Mouse (Mus musculus) heart, postnatal 10 days (tissue): ENCODE measurements around the gene Cabp2. TPM values are rescaled to one million over a fixed set of nuclear protein-coding genes. Genes with fewer than 3 reads are reported as not detected.

Source experiments
- DNase-seq, 2 experiments: peaks; one replicate each; pipeline ENCODE4 v3.0.0; 2021
- intact Hi-C: fragments of 180-260 bp; cut with DNase I; formaldehyde crosslinking; loops from one replicate; pipeline ENCODE4 v1.15.1; 2025
- total RNA-seq, 2 experiments: library from RNA; stranded (reverse); gene quantifications; 2 replicates each; pipeline ENCODE4 v1.2.3; 2021

The Cabp2 gene
- total RNA-seq, 2 experiments from 2014 or later: not detected

- intact Hi-C loops: no loop called here
- DNase-seq: no peak
These were observed 5.8 kb upstream of the Cabp2 start for GRCm38 (mm10) chr19:4075531-4075930.

GRCm38 (mm10) chr19:4079594-4079993, 1.8 kb upstream of the Cabp2 start:
- intact Hi-C loops: no loop called here
- DNase-seq: no peak

GRCm38 (mm10) chr19:4080511-4081009, 818 bp upstream of the Cabp2 start:
- DNase-seq: no peak
- intact Hi-C loops: loop anchor here (5.0 kb wide), 1 partner anchor 63 kb away; no protein-coding TSS in a partner anchor

- no peak for DNase-seq
- intact Hi-C loops: loop anchor here (5.0 kb wide), 1 partner anchor 65 kb away; no protein-coding TSS in a partner anchor
These were observed 1.0 kb downstream of the Cabp2 start for GRCm38 (mm10) chr19:4082219-4082965.

- intact Hi-C loops: loop anchor here (5.0 kb wide), 1 partner anchor 66 kb away; no protein-coding TSS in a partner anchor
- DNase-seq: no peak
These were observed 1.9 kb downstream of the Cabp2 start for GRCm38 (mm10) chr19:4083316-4083715.

GRCm38 (mm10) chr19:4083826-4084225, 2.4 kb downstream of the Cabp2 start:
- intact Hi-C loops: loop anchor here (2.0 to 5.0 kb wide), 2 partner anchors 31 to 67 kb away; no protein-coding TSS in a partner anchor
- no peak for DNase-seq

- DNase-seq: peak in 1 of 2 experiments; percentile 16
- intact Hi-C loops: loop anchor here (2.0 to 5.0 kb wide), 2 partner anchors 32 to 68 kb away; no protein-coding TSS in a partner anchor
These were observed 3.6 kb downstream of the Cabp2 start for GRCm38 (mm10) chr19:4084984-4085383.

- intact Hi-C loops: no loop called here
These were observed 4.8 kb downstream of the Cabp2 start for GRCm38 (mm10) chr19:4086156-4086555.

GRCm38 (mm10) chr19:4087090-4087489, 5.7 kb downstream of the Cabp2 start:
- peak; percentile 42 to 55 for DNase-seq
- intact Hi-C loops: no loop called here

More at GRCm38 (mm10) chr19:4086156-4086555, 4.8 kb downstream of the Cabp2 start:
- no peak for DNase-seq

GRCm38 (mm10) chr19:4088146-4088545, 6.8 kb downstream of the Cabp2 start:
- intact Hi-C loops: no loop called here

GRCm38 (mm10) chr19:4089128-4089527, 7.8 kb downstream of the Cabp2 start:
- intact Hi-C loops: no loop called here
- no peak for DNase-seq

More at GRCm38 (mm10) chr19:4088146-4088545, 6.8 kb downstream of the Cabp2 start:
- DNase-seq: no peak

- no peak for DNase-seq
- intact Hi-C loops: no loop called here
These were observed 9.1 kb downstream of the Cabp2 start for GRCm38 (mm10) chr19:4090446-4090845.

- intact Hi-C loops: no loop called here
- DNase-seq: no peak
These were observed 10.0 kb downstream of the Cabp2 start for GRCm38 (mm10) chr19:4091383-4091782.

- intact Hi-C loops: no loop called here
- no peak for DNase-seq
These were observed 11.4 kb downstream of the Cabp2 start for GRCm38 (mm10) chr19:4092750-4093149.

- DNase-seq: no peak
- intact Hi-C loops: no loop called here
These were observed 12.4 kb downstream of the Cabp2 start for GRCm38 (mm10) chr19:4093772-4094171.

- DNase-seq: no peak
- intact Hi-C loops: no loop called here
These were observed 13.0 kb downstream of the Cabp2 start for GRCm38 (mm10) chr19:4094348-4094747.

GRCm38 (mm10) chr19:4094774-4095303, 13.5 kb downstream of the Cabp2 start:
- intact Hi-C loops: no loop called here
- DNase-seq: no peak

- intact Hi-C loops: no loop called here
- no peak for DNase-seq
These were observed 14.4 kb downstream of the Cabp2 start for GRCm38 (mm10) chr19:4095802-4096201.

- intact Hi-C loops: no loop called here
- DNase-seq: peak; percentile 99 to 100
These were observed 15.5 kb downstream of the Cabp2 start, which contains the start of gene Cdk2ap2 for GRCm38 (mm10) chr19:4096642-4097440. TSS of gene Cdk2ap2 (plus strand) at chr19:4097182.

- DNase-seq: no peak
- intact Hi-C loops: no loop called here
These were observed 16.1 kb downstream of the Cabp2 start for GRCm38 (mm10) chr19:4097441-4097825.

- DNase-seq: peak in 1 of 2 experiments; percentile 14
- intact Hi-C loops: loop anchor here (2.0 kb wide), 2 partner anchors 104 to 130 kb away; no protein-coding TSS in a partner anchor
These were observed 17.0 kb downstream of the Cabp2 start for GRCm38 (mm10) chr19:4098426-4098825.
